Mouse (Mus musculus): ENCODE results near the gene Cxcr4. TPM values are rescaled to one million over a fixed set of nuclear protein-coding genes. Genes with fewer than 3 reads are reported as not detected.

The Cxcr4 gene
- polyA plus RNA-seq, 1 experiment from 2014 or later = 8.6 TPM

- Histone ChIP-seq H3K36me3 (replicated peaks; ENCODE audit: control insufficient read depth, insufficient read depth) (no peaks in the 10 kb centered on the region), H3K4me3 (replicated peaks; ENCODE audit: low read length) (no peak overlapping the region), H3K9ac (no peak overlapping the region), H3K27ac (no peak overlapping the region), H3K4me1 (replicated peaks; ENCODE audit: control insufficient read depth, insufficient read depth, low read length) (no peaks in the 10 kb centered on the region), H3K4me2 (replicated peaks) (no peak overlapping the region), H3K27me3 (ENCODE audit: control insufficient read depth, insufficient read depth, low read length) (no peaks in the 10 kb centered on the region), H3K9me3 (ENCODE audit: control insufficient read depth, low read length) (no peaks in the 10 kb centered on the region)
- WGBS = 86% methylated on average over 5 of the region's 5 CpGs
- DNase-seq (ENCODE audit: low spot score) (no peak), ATAC-seq (ENCODE audit: low FRiP score) (no peak)
These were observed 10.1 kb upstream of the Cxcr4 start for GRCm38 (mm10) chr1:128602018-128602687.

GRCm38 (mm10) chr1:128601307-128601706, 9.2 kb upstream of the Cxcr4 start:
- DNase-seq (ENCODE audit: low spot score) (no peak), ATAC-seq (ENCODE audit: low FRiP score) (no peak)
- WGBS = 69% methylated on average over 5 of the region's 5 CpGs
- Histone ChIP-seq H3K27ac (no peak overlapping the region), H3K4me2 (replicated peaks) (no peak overlapping the region), H3K4me3 (replicated peaks; ENCODE audit: low read length) (no peak overlapping the region), H3K36me3 (replicated peaks; ENCODE audit: control insufficient read depth, insufficient read depth) (no peaks in the 10 kb centered on the region), H3K4me1 (replicated peaks; ENCODE audit: control insufficient read depth, insufficient read depth, low read length) (no peaks in the 10 kb centered on the region), H3K9ac (no peak overlapping the region), H3K27me3 (ENCODE audit: control insufficient read depth, insufficient read depth, low read length) (no peaks in the 10 kb centered on the region), H3K9me3 (ENCODE audit: control insufficient read depth, low read length) (no peaks in the 10 kb centered on the region)

GRCm38 (mm10) chr1:128600549-128600948, 8.5 kb upstream of the Cxcr4 start:
- DNase-seq (ENCODE audit: low spot score) (no peak), ATAC-seq (ENCODE audit: low FRiP score) (no peak)
- WGBS = 92% methylated on average over 2 of the region's 2 CpGs
- no peak overlapping the region for H3K4me3 ChIP-seq (replicated peaks; ENCODE audit: low read length)
- H3K9ac ChIP-seq = no peak overlapping the region
- no peaks in the 10 kb centered on the region for H3K9me3 ChIP-seq (ENCODE audit: control insufficient read depth, low read length)
- peaks cover 7% of the 10 kb centered on the region for H3K4me1 ChIP-seq (replicated peaks; ENCODE audit: control insufficient read depth, insufficient read depth, low read length)
- H3K4me2 ChIP-seq (replicated peaks) = no peak overlapping the region
- no peak overlapping the region for H3K27ac ChIP-seq
- H3K36me3 ChIP-seq (replicated peaks; ENCODE audit: control insufficient read depth, insufficient read depth) = no peaks in the 10 kb centered on the region
- H3K27me3 ChIP-seq (ENCODE audit: control insufficient read depth, insufficient read depth, low read length) = no peaks in the 10 kb centered on the region

GRCm38 (mm10) chr1:128597209-128597782, 5.2 kb upstream of the Cxcr4 start:
- H3K27me3 ChIP-seq (ENCODE audit: control insufficient read depth, insufficient read depth, low read length) = no peaks in the 10 kb centered on the region
- H3K4me3 ChIP-seq (replicated peaks; ENCODE audit: low read length) = no peak overlapping the region
- no peak overlapping the region for H3K9ac ChIP-seq
- ATAC-seq (ENCODE audit: low FRiP score) (no peak), DNase-seq (ENCODE audit: low spot score) (no peak)
- 71% methylated on average over 15 of the region's 15 CpGs for WGBS
- H3K36me3 ChIP-seq (replicated peaks; ENCODE audit: control insufficient read depth, insufficient read depth) = no peaks in the 10 kb centered on the region
- no peak overlapping the region for H3K27ac ChIP-seq
- no peaks in the 10 kb centered on the region for H3K9me3 ChIP-seq (ENCODE audit: control insufficient read depth, low read length)
- H3K4me1 ChIP-seq (replicated peaks; ENCODE audit: control insufficient read depth, insufficient read depth, low read length) = peaks cover 29% of the 10 kb centered on the region
- H3K4me2 ChIP-seq (replicated peaks) = no peak overlapping the region

- WGBS = 9% methylated on average over 6 of the region's 6 CpGs
- DNase-seq (ENCODE audit: low spot score) (no peak), ATAC-seq (ENCODE audit: low FRiP score) (no peak)
- H3K27ac ChIP-seq = no peak overlapping the region
- no peak overlapping the region for H3K9ac ChIP-seq
- peaks cover 32% of the 10 kb centered on the region for H3K4me1 ChIP-seq (replicated peaks; ENCODE audit: control insufficient read depth, insufficient read depth, low read length)
- H3K36me3 ChIP-seq (replicated peaks; ENCODE audit: control insufficient read depth, insufficient read depth) = no peaks in the 10 kb centered on the region
- H3K4me3 ChIP-seq (replicated peaks; ENCODE audit: low read length) = no peak overlapping the region
- H3K4me2 ChIP-seq (replicated peaks) = peak overlapping the region; percentile 8; the same call in 1 of the 2 replicates
- no peaks in the 10 kb centered on the region for H3K9me3 ChIP-seq (ENCODE audit: control insufficient read depth, low read length)
- no peaks in the 10 kb centered on the region for H3K27me3 ChIP-seq (ENCODE audit: control insufficient read depth, insufficient read depth, low read length)
These were observed 3.4 kb upstream of the Cxcr4 start for GRCm38 (mm10) chr1:128595528-128595927.

- Histone ChIP-seq H3K9ac (no peak overlapping the region; the same call in 1 of the 2 replicates), H3K4me3 (replicated peaks; ENCODE audit: low read length) (no peak overlapping the region), H3K4me2 (replicated peaks) (peak overlapping the region; percentile 15; the same call in 1 of the 2 replicates), H3K27ac (no peak overlapping the region), H3K36me3 (replicated peaks; ENCODE audit: control insufficient read depth, insufficient read depth) (no peaks in the 10 kb centered on the region), H3K9me3 (ENCODE audit: control insufficient read depth, low read length) (no peaks in the 10 kb centered on the region), H3K4me1 (replicated peaks; ENCODE audit: control insufficient read depth, insufficient read depth, low read length) (peaks cover 32% of the 10 kb centered on the region), H3K27me3 (ENCODE audit: control insufficient read depth, insufficient read depth, low read length) (no peaks in the 10 kb centered on the region)
- WGBS = 28% methylated on average over 3 of the region's 3 CpGs
- DNase-seq (ENCODE audit: low spot score) (no peak), ATAC-seq (ENCODE audit: low FRiP score) (no peak)
These were observed 3.0 kb upstream of the Cxcr4 start for GRCm38 (mm10) chr1:128595105-128595420.

GRCm38 (mm10) chr1:128594353-128595104, 2.4 kb upstream of the Cxcr4 start:
- peaks cover 35% of the 10 kb centered on the region for H3K4me1 ChIP-seq (replicated peaks; ENCODE audit: control insufficient read depth, insufficient read depth, low read length)
- WGBS = 26% methylated on average over 12 of the region's 12 CpGs
- H3K27me3 ChIP-seq (ENCODE audit: control insufficient read depth, insufficient read depth, low read length) = no peaks in the 10 kb centered on the region; the same call in 1 of the 2 replicates
- H3K27ac ChIP-seq = no peak overlapping the region; the same call in 1 of the 2 replicates
- DNase-seq (ENCODE audit: low spot score) = no peak
- H3K36me3 ChIP-seq (replicated peaks; ENCODE audit: control insufficient read depth, insufficient read depth) = no peaks in the 10 kb centered on the region
- no peaks in the 10 kb centered on the region for H3K9me3 ChIP-seq (ENCODE audit: control insufficient read depth, low read length)
- no peak overlapping the region for H3K4me3 ChIP-seq (replicated peaks; ENCODE audit: low read length)
- peak overlapping the region; percentile 15; the same call in 1 of the 2 replicates for H3K4me2 ChIP-seq (replicated peaks)
- no peak for ATAC-seq (ENCODE audit: low FRiP score)
- H3K9ac ChIP-seq = no peak overlapping the region; the same call in 1 of the 2 replicates

- Histone ChIP-seq H3K4me1 (replicated peaks; ENCODE audit: control insufficient read depth, insufficient read depth, low read length) (peaks cover 40% of the 10 kb centered on the region), H3K4me3 (replicated peaks; ENCODE audit: low read length) (peak overlapping the region; percentile 51), H3K36me3 (replicated peaks; ENCODE audit: control insufficient read depth, insufficient read depth) (no peaks in the 10 kb centered on the region), H3K9ac (peak overlapping the region; percentile 80), H3K27me3 (ENCODE audit: control insufficient read depth, insufficient read depth, low read length) (no peaks in the 10 kb centered on the region; the same call in 1 of the 2 replicates), H3K4me2 (replicated peaks) (peak overlapping the region; percentile 93), H3K9me3 (ENCODE audit: control insufficient read depth, low read length) (no peaks in the 10 kb centered on the region), H3K27ac (peak overlapping the region; percentile 70)
- ATAC-seq (ENCODE audit: low FRiP score) (peak; percentile 47), DNase-seq (ENCODE audit: low spot score) (no peak)
- 1% methylated on average over 24 of the region's 24 CpGs for WGBS
These were observed 938 bp upstream of the Cxcr4 start for GRCm38 (mm10) chr1:128592961-128593501.

- H3K27me3 ChIP-seq (ENCODE audit: control insufficient read depth, insufficient read depth, low read length) = no peaks in the 10 kb centered on the region; the same call in 1 of the 2 replicates
- H3K36me3 ChIP-seq (replicated peaks; ENCODE audit: control insufficient read depth, insufficient read depth) = no peaks in the 10 kb centered on the region
- ATAC-seq (ENCODE audit: low FRiP score) (no peak), DNase-seq (ENCODE audit: low spot score) (no peak)
- peak overlapping the region; percentile 83 for H3K27ac ChIP-seq
- peaks cover 42% of the 10 kb centered on the region for H3K4me1 ChIP-seq (replicated peaks; ENCODE audit: control insufficient read depth, insufficient read depth, low read length)
- H3K4me2 ChIP-seq (replicated peaks) = peak overlapping the region; percentile 93
- WGBS = under 1% methylated on average over 20 of the region's 20 CpGs
- no peaks in the 10 kb centered on the region for H3K9me3 ChIP-seq (ENCODE audit: control insufficient read depth, low read length)
- H3K9ac ChIP-seq = peak overlapping the region; percentile 80
- peak overlapping the region; percentile 51 for H3K4me3 ChIP-seq (replicated peaks; ENCODE audit: low read length)
These were observed 327 bp downstream of the Cxcr4 start for GRCm38 (mm10) chr1:128591721-128592210.
